Mouse (Mus musculus) neutrophil, adult 5-6 weeks (primary cell): ENCODE results near the gene Sst. TPM values are rescaled to one million over a fixed set of nuclear protein-coding genes. Genes with fewer than 3 reads are reported as not detected.

Experiments used
- ATAC-seq: fragments of 151-379, 151-347 bp; 2 replicates; pipeline ENCODE4 v1.8.0; 2017; ENCODE audit warnings: mild to moderate bottlenecking, moderate TSS enrichment; ENCODE audit not compliant: insufficient number of reproducible peaks, poor library complexity, low FRiP score, severe bottlenecking; ENCODE audit errors: extremely low read depth
- total RNA-seq: library from RNA; stranded (forward); fragments of 200-1000 nt; gene quantifications from 2 replicates; pipeline ENCODE4 v1.2.3, GENCODE M21; 2017

Gene Sst
- total RNA-seq, 1 experiment from 2014 or later = not detected

DNA sequence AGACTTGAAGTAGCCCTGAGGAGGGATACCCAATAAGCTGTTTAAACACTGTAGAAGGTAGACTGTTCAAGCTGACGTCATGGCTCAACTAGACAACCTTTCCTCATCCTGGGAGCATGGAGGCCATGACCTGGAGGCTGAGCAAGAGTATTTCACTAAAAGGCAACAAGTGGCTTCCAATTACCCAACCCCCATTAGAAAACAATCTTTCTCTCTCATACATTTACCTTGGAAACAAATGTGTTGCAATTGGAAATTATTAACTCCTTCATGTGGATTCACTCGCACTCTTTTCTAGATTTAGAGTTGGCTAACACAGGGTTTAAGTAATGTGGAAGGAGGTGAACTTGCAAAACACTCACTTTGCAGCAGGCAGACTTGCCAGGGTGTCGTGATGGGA is 4.4 kb upstream of the Sst start:
- no peak for ATAC-seq

DNA sequence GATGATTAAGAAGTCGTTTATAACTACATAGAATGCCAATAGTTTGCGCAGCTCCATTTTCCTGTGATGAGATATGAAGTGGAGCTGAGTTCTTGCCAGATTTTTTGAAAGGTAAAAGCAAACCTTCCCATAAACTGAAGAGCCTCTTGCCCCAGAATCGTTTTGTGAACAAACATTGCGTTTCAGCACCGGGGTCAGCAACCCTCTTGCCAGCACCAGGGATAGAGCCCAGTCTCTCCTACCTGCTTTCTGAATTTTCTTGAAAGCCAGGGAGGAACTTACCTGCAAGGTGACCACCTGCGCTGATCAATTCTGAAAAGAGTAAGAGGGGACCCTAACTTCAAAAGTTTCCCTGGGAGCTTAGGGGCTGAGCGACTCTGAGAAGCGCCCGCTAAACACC is 607 bp downstream of the Sst start:
- no peak for ATAC-seq

DNA sequence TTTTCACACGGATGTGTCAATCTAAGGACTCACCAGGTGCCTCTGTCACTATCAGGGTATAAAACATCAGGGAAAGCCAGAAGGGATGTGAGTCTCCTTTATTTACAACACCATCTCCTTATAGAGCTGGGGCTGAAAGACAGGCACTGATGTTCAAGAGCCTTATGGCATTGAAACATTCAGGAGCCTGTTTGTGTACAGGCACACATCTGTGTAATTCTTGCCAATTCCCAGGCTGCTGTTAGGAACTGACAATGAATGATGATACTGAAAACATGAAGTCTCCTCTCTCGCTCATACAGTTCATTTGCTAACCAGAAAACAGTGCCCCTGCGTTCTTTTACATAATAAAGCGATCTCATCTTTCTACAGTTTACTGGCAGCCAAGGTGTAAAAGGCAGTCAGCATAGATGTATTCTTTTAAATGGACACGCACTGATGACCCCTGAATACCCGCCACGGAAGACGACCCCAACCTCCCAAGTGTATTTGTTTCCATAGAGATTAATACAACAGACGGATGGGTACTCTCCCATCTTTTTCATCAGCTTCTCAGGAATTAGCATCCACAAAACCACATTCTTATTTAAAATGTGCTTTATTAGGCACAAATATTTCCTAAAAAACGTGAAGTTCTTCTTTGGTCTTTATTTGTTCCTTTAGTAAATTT is 2.7 kb downstream of the Sst start:
- no peak for ATAC-seq

DNA sequence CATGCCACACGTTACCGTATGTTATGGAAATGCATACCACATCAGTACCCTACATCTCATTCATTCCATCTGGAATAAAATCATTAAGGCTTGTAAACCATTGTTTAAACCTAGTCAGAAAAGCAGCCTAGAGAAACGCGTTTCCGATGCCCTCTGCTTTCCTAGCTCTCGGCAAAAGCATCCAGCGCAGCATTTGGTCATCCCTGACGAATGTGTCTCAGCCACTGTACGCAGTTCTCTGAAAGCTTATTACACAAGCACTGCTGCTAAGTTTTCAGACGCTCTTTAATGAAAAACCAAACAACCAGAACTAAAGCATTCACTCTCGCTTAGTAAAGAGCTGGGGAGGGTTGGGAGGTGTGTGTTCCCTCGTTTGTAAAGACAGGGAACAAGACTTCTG is 5.7 kb downstream of the Sst start:
- ATAC-seq = no peak

DNA sequence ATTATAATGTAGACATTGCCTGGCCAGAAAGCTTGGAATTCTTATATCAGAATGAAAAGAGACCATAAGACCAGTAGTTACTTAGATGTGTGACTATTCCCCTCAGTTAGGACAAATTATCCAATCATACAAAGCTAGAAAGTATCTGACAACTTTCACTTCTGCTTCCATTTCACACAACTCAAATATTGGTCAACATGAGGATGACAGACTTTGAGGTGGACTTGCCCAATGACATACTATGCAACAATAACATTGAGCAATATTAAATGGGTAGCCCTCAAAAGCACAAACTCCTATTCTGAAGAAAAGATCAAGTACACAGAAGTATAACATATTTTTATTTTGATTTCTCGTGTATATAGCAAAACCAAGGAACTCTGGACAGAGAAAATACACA is 35.5 kb downstream of the Sst start:
- ATAC-seq = no peak

DNA sequence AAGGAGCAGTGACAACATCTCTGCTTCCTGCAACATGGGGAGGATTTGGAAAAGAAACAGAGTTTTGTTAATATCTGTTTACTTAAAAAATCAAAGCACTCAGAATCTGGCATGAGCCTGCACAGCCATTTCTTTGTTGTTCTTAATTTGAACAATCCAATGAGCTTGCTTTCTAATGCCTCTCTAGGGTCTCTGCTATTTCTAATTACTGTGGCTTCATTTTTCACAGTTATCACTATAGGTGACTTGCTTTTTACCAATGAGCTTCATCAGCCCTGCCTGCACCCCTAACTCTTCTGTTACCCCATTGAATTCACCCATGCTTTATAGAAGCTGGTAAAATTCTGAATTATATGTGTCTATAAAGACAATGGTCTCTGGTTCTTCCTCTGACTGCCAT is 41.0 kb downstream of the Sst start:
- ATAC-seq = no peak

DNA sequence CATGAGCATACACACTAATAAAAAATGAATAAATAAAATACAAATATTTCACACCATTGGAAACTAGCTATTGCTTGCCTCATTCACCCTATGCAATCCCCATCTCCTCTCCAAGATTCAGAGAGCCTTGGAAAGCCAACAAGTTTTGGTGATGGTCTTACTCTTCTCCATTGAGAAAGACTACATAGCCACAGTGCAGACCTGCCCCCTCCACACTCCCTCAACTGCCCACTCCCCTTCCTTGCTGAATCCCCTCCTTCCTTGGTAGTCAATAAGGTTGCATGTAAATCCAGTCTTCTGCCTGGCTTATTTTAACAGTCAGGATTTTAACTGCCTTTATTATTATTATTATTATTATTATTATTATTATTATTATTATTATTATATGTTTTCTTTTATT is 41.6 kb downstream of the Sst start:
- ATAC-seq = no peak

DNA sequence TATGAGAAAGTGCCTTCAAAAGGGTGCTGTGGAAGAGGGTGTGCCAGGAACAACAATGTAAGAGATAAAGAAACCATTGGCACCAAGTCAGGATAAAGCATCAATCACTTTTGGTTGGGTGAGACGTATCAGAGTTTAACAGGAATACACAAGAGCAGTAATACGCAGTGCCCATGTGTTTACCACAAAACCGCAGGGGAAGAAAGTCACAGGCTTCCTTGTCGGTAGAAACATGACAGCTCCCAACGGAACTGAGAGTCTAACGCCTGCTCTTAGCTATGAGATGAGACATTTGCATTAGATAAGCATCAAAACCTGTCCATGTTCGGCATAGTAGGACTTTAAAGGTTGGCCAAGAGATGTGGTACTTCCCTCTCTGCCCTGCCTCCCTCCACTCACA is 46.1 kb downstream of the Sst start:
- ATAC-seq = no peak

DNA sequence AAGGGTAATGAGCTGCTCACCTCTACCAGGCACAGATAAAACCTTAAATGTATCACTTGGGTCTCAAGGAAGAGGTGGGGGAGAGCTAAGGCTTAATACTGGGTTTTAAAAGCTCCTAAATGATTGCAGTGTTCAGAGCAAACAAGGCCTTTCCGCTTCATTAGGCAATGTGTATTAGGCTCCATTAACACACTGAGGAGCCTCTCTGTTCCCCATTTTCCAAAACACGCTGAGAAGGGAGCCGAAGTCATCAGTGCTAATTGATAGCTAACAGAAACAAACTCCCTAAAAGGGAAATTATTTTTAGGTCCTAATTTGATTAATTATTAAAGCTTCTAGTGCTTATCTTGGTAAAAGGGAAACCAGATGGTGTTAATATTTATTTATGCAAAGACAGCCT is 48.1 kb downstream of the Sst start:
- ATAC-seq = no peak

Other genes with a start within 250 kb of the Sst start
- gene Rtp2, start 41.4 kb upstream of the Sst start, total RNA-seq = not detected in 2 replicates
- gene Gm37419, start 97.5 kb upstream of the Sst start, total RNA-seq = not detected in 2 replicates
- 100 and 112 TPM in 2 replicates for gene Bcl6, start 97.9 kb upstream of the Sst start, total RNA-seq